Mouse (Mus musculus) erythroblast, adult 5-6 weeks (primary cell): Measurements from ENCODE around the gene Ttll6. TPM values are rescaled to one million over a fixed set of nuclear protein-coding genes. Genes with fewer than 3 reads are reported as not detected.
"Not testable (repeated sequence)": the region's sequence is repeated elsewhere in the genome, so short reads cannot be mapped to it uniquely, and the experiment has no call there.

Source experiments
- ATAC-seq: replicated peaks from 2 replicates; pipeline ENCODE4 v1.8.0; 2016; ENCODE audit warnings: moderate number of reproducible peaks, mild to moderate bottlenecking, moderate TSS enrichment, inconsistent platforms; ENCODE audit not compliant: poor library complexity, low FRiP score, severe bottlenecking
- total RNA-seq, 2 experiments: library from RNA; stranded (forward) in 1 of 2; stranded (reverse) in 1 of 2; fragments of 150-400 nt in 1 of 2; fragments of 200-764, 138-1000 nt in 1 of 2; gene quantifications; 2 replicates each; pipeline versions ENCODE4 v1.2.3 to v1.2.4; 2015 to 2017; ENCODE audit warnings: low replicate concordance in 2 of 2

Ttll6 gene
- total RNA-seq (2015; ENCODE audit: low replicate concordance) = not detected in 2 replicates
- total RNA-seq (2017; ENCODE audit: low replicate concordance) = not detected in 2 replicates

- ATAC-seq = no peak; the same call in 1 of the 2 replicates
Measured at GRCm38 (mm10) chr11:96133239-96133865, at the start of gene Ttll6. Gene Ttll6 (plus strand): TSS chr11:96133786.

DNA sequence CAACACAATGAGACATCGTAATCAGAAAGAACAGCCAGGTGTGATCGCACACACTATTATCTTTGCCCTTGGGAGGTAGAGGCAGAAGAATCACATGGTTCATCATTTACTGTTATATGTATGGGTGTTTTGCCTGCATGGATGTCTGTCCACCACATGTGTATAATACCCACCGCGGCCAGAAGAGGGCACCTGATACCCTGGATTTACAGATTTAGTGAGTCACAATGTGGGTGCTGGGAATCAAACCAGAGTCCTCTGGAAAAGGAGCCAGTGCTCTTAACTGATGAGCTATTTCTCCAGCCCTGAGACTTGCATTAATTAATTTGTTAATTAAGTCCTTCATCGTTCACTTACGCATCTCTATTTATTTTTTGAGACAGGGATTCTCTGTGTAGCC, 45.6 kb upstream of the Ttll6 start:
- ATAC-seq = no peak

GRCm38 (mm10) chr11:96091073-96091472, 42.5 kb upstream of the Ttll6 start:
- no peak for ATAC-seq

GRCm38 (mm10) chr11:96092674-96093291, 40.8 kb upstream of the Ttll6 start:
- no peak; the same call in 1 of the 2 replicates for ATAC-seq

DNA sequence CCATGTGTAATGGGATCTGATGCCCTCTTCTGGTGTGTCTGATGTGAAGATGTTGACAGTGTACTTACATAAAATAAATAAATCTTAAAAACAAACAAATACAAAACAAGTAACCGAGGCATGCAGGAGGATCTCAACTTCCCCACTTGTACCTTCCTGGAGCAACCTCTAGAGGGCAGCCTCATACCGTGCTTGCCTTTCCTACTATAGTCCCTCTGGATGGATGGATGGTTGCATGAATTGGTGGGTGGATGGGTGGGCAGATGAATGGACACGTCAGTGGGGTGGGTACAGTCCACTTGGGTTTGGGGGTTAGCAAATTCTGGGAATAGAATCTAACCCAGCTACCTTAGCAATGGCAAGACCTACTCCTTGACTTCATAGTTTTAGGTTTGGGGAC, 40.2 kb upstream of the Ttll6 start:
- ATAC-seq = peak; percentile 82

GRCm38 (mm10) chr11:96108376-96108775, 25.2 kb upstream of the Ttll6 start:
- ATAC-seq = no peak

GRCm38 (mm10) chr11:96110950-96111349, 22.6 kb upstream of the Ttll6 start:
- not testable (repeated sequence) for ATAC-seq

DNA sequence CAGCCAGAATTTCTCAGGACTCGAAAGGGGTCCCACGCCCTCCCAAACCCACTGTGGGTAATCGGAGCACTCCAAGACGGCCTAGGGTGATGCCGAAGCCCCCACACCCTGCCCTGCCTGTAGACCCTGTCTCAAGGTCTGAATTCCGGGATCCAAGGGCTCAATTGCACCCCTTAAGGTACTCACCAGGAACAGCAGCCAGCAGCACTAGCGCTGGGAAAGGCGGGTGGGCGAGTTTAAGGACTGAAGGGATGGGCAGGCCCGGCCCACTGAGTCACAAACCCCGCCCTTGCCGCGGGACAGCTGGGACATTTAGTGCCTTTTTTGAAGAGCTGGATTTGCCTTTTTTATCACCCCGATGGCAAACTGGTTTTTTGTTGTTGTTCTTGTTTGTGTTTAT, 21.8 kb upstream of the Ttll6 start, which contains the start of gene Calcoco2:
Gene Calcoco2, minus strand, starts transcription at position 214 of the 400 bp plus-strand sequence.
- ATAC-seq = no peak

DNA sequence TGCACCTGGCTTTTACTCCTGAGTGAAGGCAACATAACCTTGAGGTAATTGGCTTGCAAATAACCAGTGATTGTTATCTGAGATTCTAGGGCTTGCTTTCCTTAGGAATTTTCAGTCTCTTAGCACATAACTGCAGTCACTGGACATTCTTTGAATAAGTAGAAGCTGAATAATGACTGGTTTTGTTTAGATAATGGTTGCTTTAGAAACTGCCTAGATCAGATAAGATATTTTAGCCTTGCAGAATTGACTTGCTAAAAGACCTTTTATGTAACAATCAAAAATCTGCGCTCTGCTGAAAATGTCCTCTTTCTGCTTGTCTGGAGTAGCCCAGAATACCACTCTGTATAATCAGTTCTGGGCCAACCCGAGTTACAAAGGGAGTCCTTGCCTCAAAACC, 19.5 kb upstream of the Ttll6 start:
- no peak for ATAC-seq

DNA sequence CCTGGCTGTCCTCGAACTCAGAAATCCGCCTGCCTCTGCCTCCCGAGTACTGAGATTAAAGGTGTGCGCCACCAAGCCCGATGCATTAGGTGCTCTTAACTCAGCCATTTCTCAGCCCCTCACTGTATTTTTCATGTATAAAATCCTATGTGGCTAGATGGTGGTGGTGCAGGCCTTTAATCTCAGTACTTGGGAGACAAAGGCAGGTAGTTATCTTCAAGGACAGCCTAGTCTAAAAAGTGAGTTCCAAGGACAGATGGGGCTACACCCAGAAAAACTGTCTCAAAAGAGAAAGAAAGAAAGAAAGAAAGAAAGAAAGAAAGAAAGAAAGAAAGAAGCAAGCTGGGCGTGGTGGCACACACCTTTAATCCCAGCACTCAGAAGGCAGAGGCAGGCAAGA, 18.2 kb upstream of the Ttll6 start:
- ATAC-seq = no peak

- no peak for ATAC-seq
Measured at GRCm38 (mm10) chr11:96116116-96116515, 17.5 kb upstream of the Ttll6 start.

DNA sequence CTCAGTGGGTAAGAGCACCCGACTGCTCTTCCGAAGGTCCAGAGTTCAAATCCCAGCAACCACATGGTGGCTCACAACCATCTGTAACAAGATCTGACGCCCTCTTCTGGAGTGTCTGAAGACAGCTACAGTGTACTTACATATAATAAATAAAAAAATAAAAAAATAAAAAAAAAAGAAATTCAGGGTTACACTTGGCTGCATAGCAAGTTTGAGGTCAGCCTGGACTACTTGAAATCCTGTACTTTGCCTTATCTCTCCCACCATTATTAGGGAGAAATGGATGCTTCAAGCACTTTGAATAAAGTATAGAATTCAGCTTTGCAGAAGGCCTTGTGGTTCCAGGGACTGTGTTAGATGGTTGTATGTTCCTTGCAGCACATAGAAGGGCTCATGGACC, 16.7 kb upstream of the Ttll6 start:
- ATAC-seq = not testable (repeated sequence)

GRCm38 (mm10) chr11:96119401-96119800, 14.2 kb upstream of the Ttll6 start:
- no peak for ATAC-seq

DNA sequence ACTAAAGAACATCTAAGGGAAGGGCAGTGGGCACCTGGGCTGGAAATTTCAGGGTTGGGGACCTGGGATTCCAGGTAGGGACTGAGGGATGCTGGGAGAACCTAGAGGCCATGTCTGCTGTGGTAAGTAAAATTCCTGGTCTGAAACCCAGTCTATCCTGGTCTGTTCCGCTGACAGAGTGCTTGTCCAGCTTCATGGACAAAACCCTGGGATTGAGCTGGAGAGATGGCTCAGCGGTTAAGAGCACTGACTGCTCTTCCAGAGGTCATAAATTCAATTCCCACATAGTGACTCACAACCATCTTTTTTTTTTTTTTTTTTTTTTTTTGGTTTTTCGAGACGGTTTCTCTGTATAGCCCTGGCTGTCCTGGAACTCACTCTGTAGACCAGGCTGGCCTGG, 10.8 kb upstream of the Ttll6 start:
- ATAC-seq = not testable (repeated sequence)

DNA sequence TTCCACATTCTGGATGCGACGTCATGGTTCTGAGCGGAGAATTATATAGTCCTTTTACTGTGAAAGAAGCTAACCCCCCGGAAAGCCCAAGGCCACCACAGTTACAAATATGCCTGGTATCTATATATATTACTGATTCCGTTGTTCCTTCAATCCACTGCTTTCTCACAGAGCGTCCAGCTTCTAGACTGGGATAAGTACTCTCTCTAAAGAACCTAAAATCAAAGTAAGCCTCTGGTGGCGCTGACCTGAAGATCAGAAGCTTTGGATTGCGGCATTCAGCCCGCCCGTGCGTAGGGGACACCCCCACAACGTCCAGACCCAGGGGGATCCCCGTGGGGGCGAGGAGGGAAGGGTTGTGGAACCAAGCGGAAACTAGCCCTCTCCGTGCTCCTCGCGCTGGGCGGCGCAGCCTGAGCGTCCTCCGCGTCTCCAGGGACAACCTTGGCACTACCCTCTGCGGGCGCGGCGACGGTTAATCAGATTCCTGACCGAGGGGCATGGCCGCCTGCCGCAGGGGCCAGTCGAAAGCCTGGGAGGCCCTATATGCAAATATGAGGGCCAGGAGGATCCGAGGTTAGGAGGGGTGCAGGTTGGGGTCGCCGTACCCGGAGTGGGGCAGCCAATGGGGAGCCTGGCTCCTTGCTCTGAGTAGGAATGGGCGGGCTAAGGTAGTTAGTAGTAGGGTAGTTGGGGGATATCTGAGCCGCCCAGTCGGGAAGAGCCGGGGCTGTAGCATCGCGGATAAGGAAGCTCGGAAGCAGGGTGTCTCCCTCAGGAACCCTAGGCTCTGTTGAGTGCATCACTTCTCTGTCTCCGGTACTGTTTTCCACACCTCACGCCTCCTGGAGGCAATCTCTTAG, 9.3 kb upstream of the Ttll6 start:
- ATAC-seq = no peak

DNA sequence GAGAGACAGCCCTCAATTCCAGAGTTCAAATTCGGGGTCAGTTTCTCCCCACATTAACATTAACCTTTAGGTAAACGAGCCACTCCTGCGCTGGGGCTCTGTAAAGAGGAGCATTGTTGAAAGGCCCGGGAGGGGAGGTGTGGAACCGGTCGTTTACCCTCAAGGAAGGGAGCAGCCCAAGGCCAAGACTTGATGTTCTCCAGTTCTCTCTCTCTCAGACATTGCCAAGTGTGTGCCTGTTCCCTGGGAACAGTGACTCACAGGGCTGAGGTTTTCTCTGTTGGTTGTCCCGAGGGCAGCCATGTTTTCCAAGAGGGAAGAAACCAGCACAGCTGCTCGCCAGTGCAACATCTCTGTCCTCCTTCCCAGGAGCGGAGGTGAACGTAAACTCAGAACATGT, 3.0 kb upstream of the Ttll6 start:
- ATAC-seq = no peak

DNA sequence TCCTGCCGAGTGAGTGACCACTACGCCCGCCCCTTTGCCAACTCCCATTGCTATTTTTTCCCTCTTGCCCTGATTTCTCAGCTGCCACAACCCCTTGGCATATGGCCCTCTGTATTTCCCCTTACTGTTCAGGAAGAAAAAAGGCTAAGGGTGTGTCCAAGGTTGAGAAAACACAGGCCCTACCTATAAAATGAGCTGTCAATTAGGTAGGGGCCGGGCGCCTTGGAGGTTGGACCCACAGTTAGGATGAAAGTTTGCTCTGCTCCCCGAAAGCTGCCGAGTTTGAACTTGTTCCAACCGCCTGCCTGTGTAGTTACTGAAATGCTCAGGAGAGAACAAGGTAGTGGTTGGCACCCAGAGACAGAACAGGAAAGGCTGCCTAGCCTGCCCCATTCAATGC, 2.3 kb downstream of the Ttll6 start:
- no peak for ATAC-seq

- no peak for ATAC-seq
Measured at GRCm38 (mm10) chr11:96140726-96141175, 7.2 kb downstream of the Ttll6 start.

GRCm38 (mm10) chr11:96143766-96144165, 10.2 kb downstream of the Ttll6 start:
- no peak for ATAC-seq

DNA sequence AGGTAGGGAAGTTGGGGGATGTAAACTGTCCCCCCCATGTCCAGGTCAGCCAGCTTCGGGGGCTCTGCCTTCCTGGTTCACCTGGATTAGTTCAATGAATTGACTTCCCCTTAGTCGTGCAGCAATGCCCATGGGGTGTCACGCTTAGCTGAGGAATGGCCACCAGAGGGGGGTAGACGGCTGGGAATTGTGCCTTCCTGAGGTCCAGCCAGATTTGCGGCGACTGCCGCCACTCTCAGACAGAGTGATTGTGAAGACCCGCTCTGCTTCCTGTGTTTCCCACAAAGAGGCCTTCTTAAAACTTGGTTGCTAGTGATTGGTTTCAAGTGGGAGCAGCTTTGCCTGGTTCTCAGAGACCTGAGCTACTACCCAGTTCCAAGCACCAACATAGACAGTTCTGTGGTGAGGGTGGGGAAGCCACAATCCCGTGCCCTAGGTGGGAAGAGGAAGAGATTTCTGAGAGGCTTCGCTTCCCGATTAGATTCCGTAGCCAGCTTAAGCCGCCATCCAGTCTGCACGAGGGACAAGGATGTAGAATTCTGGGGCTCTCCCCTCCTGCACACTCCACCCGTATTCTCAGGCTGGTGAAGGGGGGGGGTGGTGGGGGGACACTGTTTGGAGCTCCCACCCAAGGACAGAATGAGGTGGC, 12.2 kb downstream of the Ttll6 start:
- ATAC-seq = no peak
